Mouse (Mus musculus): ENCODE data around the gene Prr19.

The Prr19 gene

DNA sequence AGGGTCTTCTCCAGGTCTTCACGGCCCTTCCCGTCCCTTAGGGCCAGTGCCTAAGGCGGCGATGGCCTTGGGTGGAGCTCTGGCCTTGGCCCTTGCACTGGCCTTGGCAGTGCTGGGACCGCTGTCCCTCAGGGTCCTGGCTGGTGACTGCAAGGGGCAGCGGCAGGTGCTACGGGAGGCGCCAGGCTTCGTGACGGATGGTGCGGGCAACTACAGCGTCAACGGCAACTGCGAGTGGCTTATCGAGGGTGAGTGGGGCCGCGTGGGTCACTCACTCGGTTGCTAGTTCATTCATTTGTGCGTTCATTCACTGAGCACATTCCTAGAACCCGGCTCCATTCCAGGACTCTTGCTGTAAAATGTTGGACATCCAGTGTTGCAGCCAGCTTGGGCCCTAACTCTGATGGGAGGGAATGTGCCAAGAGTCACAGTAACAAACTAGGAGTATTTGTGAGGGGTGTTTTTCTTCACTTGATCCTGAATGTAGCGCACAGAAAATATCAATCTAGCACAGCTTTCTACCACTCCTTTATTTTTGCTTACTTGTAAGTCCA, 16.3 kb downstream of the Prr19 start:
- WGBS = 13% methylated on average over 21 of the region's 21 CpGs

DNA sequence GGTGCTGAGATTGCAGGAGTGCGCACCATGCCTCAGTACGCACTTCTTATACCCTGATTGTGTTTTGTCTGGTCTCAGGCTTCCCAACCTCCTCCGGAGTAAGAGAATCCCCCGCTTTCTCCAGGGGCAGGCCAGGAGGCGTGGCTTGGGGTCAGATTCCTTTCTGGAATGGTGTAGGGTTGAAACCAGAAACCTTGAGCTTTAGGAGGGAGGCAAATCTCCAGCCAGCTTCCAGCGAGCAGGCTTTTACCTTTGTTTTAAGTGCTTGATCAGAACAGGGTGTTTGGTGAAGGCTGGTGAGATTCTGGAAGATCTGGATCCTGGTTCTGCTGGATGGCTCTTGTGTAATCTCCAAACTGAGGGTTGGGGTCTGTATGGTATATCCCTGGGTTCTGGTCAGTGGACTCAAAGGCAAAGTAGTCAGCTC, 20.9 kb downstream of the Prr19 start:
- 47% methylated on average over 6 of the region's 6 CpGs for WGBS

DNA sequence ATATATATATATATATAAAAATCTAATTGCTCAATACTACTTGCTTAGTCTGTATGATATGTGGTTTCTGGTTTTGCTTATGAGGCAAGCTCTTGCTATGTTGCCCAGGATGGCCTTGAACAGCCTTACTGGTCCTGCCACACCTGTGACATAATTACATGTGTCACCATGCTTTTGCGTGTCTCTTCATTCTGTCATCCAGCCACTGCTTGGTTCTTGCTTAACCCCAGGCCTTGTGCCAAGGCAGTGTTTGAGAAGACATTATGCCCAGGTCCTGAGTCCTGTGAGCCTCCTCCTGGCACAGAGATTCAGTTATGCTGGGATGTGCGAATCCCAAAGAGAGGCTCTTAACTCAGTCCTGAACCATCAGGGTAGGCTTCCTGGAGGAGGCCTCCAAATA, 22.0 kb downstream of the Prr19 start:
- 88% methylated on average over 2 of the region's 2 CpGs for WGBS

- 92% methylated on average over 6 of the region's 6 CpGs for WGBS
Observed at GRCm38 (mm10) chr7:25325431-25325830, 24.2 kb downstream of the Prr19 start.

GRCm38 (mm10) chr7:25326233-25326632, 25.0 kb downstream of the Prr19 start:
- WGBS = 75% methylated on average over 8 of the region's 8 CpGs

- WGBS = 42% methylated on average over 16 of the region's 16 CpGs
Observed at GRCm38 (mm10) chr7:25333596-25334307, 32.5 kb downstream of the Prr19 start.

DNA sequence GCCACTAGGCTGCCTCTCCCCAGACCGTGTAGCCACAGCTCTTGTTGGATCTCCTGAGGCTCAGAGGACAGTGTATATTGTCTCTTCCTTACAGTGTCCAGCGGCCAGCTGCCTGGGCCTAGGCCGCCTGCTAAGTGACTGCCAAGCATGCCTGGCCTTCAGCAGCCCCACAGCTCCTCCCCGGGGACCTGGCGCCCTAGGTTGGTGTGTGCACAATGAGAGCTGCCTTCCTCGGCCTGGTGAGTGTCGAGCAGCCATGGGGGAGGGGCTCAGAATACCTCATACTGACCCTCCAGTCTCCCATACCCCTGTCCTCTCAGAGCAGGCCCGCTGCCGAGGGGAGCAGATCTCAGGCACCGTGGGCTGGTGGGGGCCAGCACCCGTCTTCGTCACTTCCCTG, 33.3 kb downstream of the Prr19 start:
- WGBS = 79% methylated on average over 12 of the region's 12 CpGs

- 87% methylated on average over 9 of the region's 9 CpGs for WGBS
Observed at GRCm38 (mm10) chr7:25339329-25339728, 38.1 kb downstream of the Prr19 start.

GRCm38 (mm10) chr7:25341000-25341784, 40.0 kb downstream of the Prr19 start:
- WGBS = 62% methylated on average over 20 of the region's 20 CpGs

GRCm38 (mm10) chr7:25348861-25349260, 47.6 kb downstream of the Prr19 start:
- 87% methylated on average over 8 of the region's 8 CpGs for whole genome bisulfite sequencing
